Comparison of ENCODE assay signal across 32 mouse cellular contexts in genomic region chr19:10424751-10425150, GRCm38 (mm10). TPM values are rescaled to one million over a fixed set of nuclear protein-coding genes. Genes with fewer than 3 reads are reported as not detected.
DNase-seq lines count a peak whose midpoint lies in the region; ATAC-seq and TF ChIP-seq lines count a peak whose summit lies in the region.
"Had no signal": no experiment of that assay in that cellular context is flagged by ENCODE, and none has a peak within 500 bp of the region (broad histone marks: within the 10 kb centered on the region; RNA-seq: fewer than 3 reads in every experiment).

No protein-coding gene starts in this region.

- TF ChIP-seq CTCF in kidney, adult 2 months (conservative IDR thresholded peaks at IDR 0.05; ENCODE audit: insufficient read depth, insufficient read length, low read depth, low read length): no peak
- TF ChIP-seq CTCF in lung, embryonic 14.5 days (IDR thresholded peaks at IDR 0.05; ENCODE audit: low read depth): no peak

- DNase-seq in kidney, adult 2 months: peak; percentile 43
- DNase-seq in kidney, adult 18-20 months: no peak
- DNase-seq in lung, embryonic 14.5 days: peak; percentile 77
- DNase-seq in lung, postnatal 4 days: no peak
- DNase-seq in MN1 (ENCODE audit: low spot score): peak; percentile 19
- peak; percentile 72 for DNase-seq in kidney, postnatal 10 days
- no peak for DNase-seq in spleen, postnatal 14 days (ENCODE audit: low spot score in 2 of 2)
- no peak for DNase-seq in embryo, embryonic 11 days
- DNase-seq: adrenal gland, adult 2 months; adrenal gland, postnatal 36 days; cerebellum, adult 18-20 months; cerebellum, postnatal 10 days; gastrocnemius, postnatal 10 days; layer of hippocampus, adult 9-11 months; midbrain, embryonic 14.5 days; retina, postnatal 1 day; right cerebral cortex, postnatal 25 days; thymus, postnatal 14 days had no signal

- H3K36me3 ChIP-seq in kidney, adult 2 months (ENCODE audit: control insufficient read depth, insufficient read depth, low read length): no peaks in the 10 kb centered on the region
- no peaks in the 10 kb centered on the region for H3K36me3 ChIP-seq in lung, embryonic 14.5 days (ENCODE audit: insufficient read depth)
- H3K36me3 ChIP-seq: embryonic facial prominence, embryonic 10.5 days; embryonic facial prominence, embryonic 15.5 days; G1E; heart, embryonic 10.5 days; heart, embryonic 15.5 days; hindbrain, embryonic 12.5 days; intestine, embryonic 15.5 days; limb, embryonic 10.5 days; limb, embryonic 15.5 days; liver, embryonic 15.5 days; lung, embryonic 15.5 days had no signal

- no peaks in the 10 kb centered on the region for H3K4me1 ChIP-seq in kidney, adult 2 months (ENCODE audit: control insufficient read depth, insufficient read depth, low read length)
- peaks cover 13% of the 10 kb centered on the region for H3K4me1 ChIP-seq in lung, embryonic 14.5 days (ENCODE audit: insufficient read depth)
- H3K4me1 ChIP-seq: liver, embryonic 15.5 days had no signal

- WGBS in kidney, adult 2 months: 42% methylated on average over 1 of the region's 1 CpGs
- 36% methylated on average over 1 of the region's 1 CpGs for WGBS in lung, embryonic 14.5 days

- H3K27me3 ChIP-seq in kidney, adult 2 months (replicated peaks; ENCODE audit: control insufficient read depth, insufficient read depth, low read length): no peaks in the 10 kb centered on the region; the same call in 1 of the 2 replicates
- peaks cover 12% of the 10 kb centered on the region; the same call in 1 of the 2 replicates for H3K27me3 ChIP-seq in lung, embryonic 14.5 days (ENCODE audit: insufficient read depth, low read length)
- H3K27me3 ChIP-seq: intestine, embryonic 15.5 days had no signal

- no peak overlapping the region for H3K9ac ChIP-seq in lung, embryonic 14.5 days
- H3K9ac ChIP-seq: embryonic facial prominence, embryonic 15.5 days; forebrain, embryonic 13.5 days; heart, embryonic 15.5 days; hindbrain, embryonic 12.5 days; intestine, embryonic 15.5 days; limb, embryonic 15.5 days; liver, embryonic 15.5 days; lung, embryonic 15.5 days; neural tube, embryonic 15.5 days had no signal

- TF ChIP-seq POLR2A in kidney, adult 2 months (IDR thresholded peaks at IDR 0.05; ENCODE audit: low read depth, low read length): no peak

- no peak overlapping the region for H3K4me3 ChIP-seq in kidney, adult 2 months (ENCODE audit: insufficient read depth, low read depth, low read length)
- H3K4me3 ChIP-seq in lung, embryonic 14.5 days (ENCODE audit: low read depth, low read length): no peak overlapping the region
- H3K4me3 ChIP-seq: embryonic facial prominence, embryonic 10.5 days; embryonic facial prominence, embryonic 15.5 days; forebrain, embryonic 13.5 days; heart, embryonic 10.5 days; heart, embryonic 15.5 days; hindbrain, embryonic 12.5 days; intestine, embryonic 15.5 days; limb, embryonic 15.5 days; liver, embryonic 15.5 days; lung, embryonic 15.5 days; neural tube, embryonic 15.5 days had no signal

- no peak overlapping the region for H3K27ac ChIP-seq in kidney, adult 2 months (ENCODE audit: insufficient read depth, low read depth, low read length)
- H3K27ac ChIP-seq in lung, embryonic 14.5 days (ENCODE audit: low read depth): no peak overlapping the region
- H3K27ac ChIP-seq: embryonic facial prominence, embryonic 10.5 days; embryonic facial prominence, embryonic 15.5 days; forebrain, embryonic 13.5 days; heart, embryonic 10.5 days; heart, embryonic 15.5 days; hindbrain, embryonic 12.5 days; hindbrain, postnatal 0 days; intestine, embryonic 15.5 days; limb, embryonic 15.5 days; liver, embryonic 15.5 days; lung, embryonic 15.5 days; neural tube, embryonic 15.5 days had no signal

- H3K4me2 ChIP-seq in lung, embryonic 14.5 days: no peak overlapping the region
- H3K4me2 ChIP-seq: embryonic facial prominence, embryonic 15.5 days; forebrain, embryonic 13.5 days; heart, embryonic 15.5 days; hindbrain, embryonic 12.5 days; intestine, embryonic 15.5 days; limb, embryonic 15.5 days; liver, embryonic 15.5 days; lung, embryonic 15.5 days; neural tube, embryonic 15.5 days had no signal

- no peak for ATAC-seq in lung, embryonic 14.5 days (ENCODE audit: insufficient read depth)
- ATAC-seq: forebrain, embryonic 13.5 days; hindbrain, postnatal 0 days; intestine, embryonic 15.5 days had no signal

- H3K9me3 ChIP-seq in lung, embryonic 14.5 days (ENCODE audit: low read depth, low read length): no peaks in the 10 kb centered on the region
- H3K9me3 ChIP-seq: embryonic facial prominence, embryonic 10.5 days; embryonic facial prominence, embryonic 15.5 days; forebrain, embryonic 13.5 days; G1E; heart, embryonic 10.5 days; heart, embryonic 15.5 days; hindbrain, embryonic 12.5 days; intestine, embryonic 15.5 days; limb, embryonic 10.5 days; limb, embryonic 15.5 days; liver, embryonic 15.5 days; lung, embryonic 15.5 days; neural tube, embryonic 15.5 days had no signal

RNA-seq across cellular contexts. Expression of gene Lrrc10b, which starts 32.5 kb away (rescaled TPM):
- polyA plus RNA-seq in kidney, adult 2 months (2012; rRNA removed): 0.39 and 0.94 TPM in 2 replicates
- polyA plus RNA-seq in lung, embryonic 14.5 days (2014; fragmentation: Nextera tagmentation; extraction: Ambion mirVana): 0.78 and 0.97 TPM in 2 replicates
- polyA plus RNA-seq: G1E had no signal

RNA-seq across cellular contexts. Expression of gene Syt7, which starts 35.9 kb away (rescaled TPM):
- polyA plus RNA-seq in kidney, adult 2 months (2012; rRNA removed): 4.0 and 4.6 TPM in 2 replicates
- 3.3 and 4.7 TPM in 2 replicates for polyA plus RNA-seq in lung, embryonic 14.5 days (2014; fragmentation: Nextera tagmentation; extraction: Ambion mirVana)
- polyA plus RNA-seq: G1E had no signal

RNA-seq across cellular contexts. Expression of gene Ppp1r32, which starts 58.0 kb away (rescaled TPM):
- 0.37 and 0.66 TPM in 2 replicates for polyA plus RNA-seq in kidney, adult 2 months (2012; rRNA removed)
- polyA plus RNA-seq in lung, embryonic 14.5 days (2014; fragmentation: Nextera tagmentation; extraction: Ambion mirVana): 0.26 TPM in 1 of 2 replicates, not detected in the other
- polyA plus RNA-seq: heart, embryonic 10.5 days; heart, embryonic 15.5 days; limb, embryonic 10.5 days; liver, embryonic 15.5 days had no signal

Comparison
In these comparisons a context has a peak if more than half of its experiments do, and no peak if none do; other contexts are left out.
1. DNase-seq: peak in kidney, adult 2 months (single experiment), lung, embryonic 14.5 days (single experiment), MN1 (single experiment) and kidney, postnatal 10 days (single experiment); none in kidney, adult 18-20 months (single experiment), lung, postnatal 4 days (0 of 2), spleen, postnatal 14 days (0 of 2) and embryo, embryonic 11 days (single experiment).